Mouse (Mus musculus) large intestine, adult 2 months (tissue): Measurements from ENCODE around the gene Uck2. TPM values are rescaled to one million over a fixed set of nuclear protein-coding genes. Genes with fewer than 3 reads are reported as not detected.

Source experiments
- DNase-seq: peaks from one replicate; pipeline ENCODE4 v3.0.0-alpha.2; 2012; ENCODE audit warnings: low read depth, low spot score
- WGBS: fragments of 180-500 bp; shearing (Covaris S2); methylation state at CpG from one replicate; pipeline ENCODE4 v1.1.7; 2018; 5-methylcytosine and 5-hydroxymethylcytosine counted together
- polyA plus RNA-seq: library from polyadenylated mRNA; depleted of rRNA; stranded (reverse); fragments of >200 nt; gene quantifications from 2 replicates; pipeline ENCODE4 v1.2.3, GENCODE M21; 2012; rRNA removed

Uck2 gene
- polyA plus RNA-seq: 24.9 and 30.0 TPM in 2 replicates

DNA sequence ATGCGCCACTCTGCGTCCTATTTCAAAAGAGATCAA, at the start of gene Uck2:
Uck2 (minus strand) TSS at position 1 of the 36 bp plus-strand sequence.
- WGBS: 0% methylated on average over 2 of the region's 2 CpGs
- no peak for DNase-seq

DNA sequence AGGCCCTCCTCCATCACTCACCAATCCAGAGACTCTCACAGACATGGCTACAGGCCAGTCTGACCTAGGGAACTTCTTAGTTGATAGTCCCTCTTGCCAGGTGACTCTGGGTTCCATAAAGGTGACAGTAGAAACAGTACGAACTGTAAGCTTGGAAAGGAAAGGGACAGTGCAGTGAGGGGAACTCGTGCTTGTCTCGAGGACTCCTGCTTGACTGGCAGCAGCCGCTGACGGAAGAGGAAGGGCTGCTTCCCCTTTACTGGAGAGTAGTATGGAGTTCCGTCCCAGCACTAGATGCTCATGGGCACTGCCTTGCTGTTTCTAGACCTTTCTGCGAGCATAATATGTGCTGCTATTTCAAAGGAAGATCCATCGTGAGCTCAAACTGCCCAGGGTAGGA, 46.0 kb upstream of the Uck2 start:
- WGBS: 89% methylated on average over 8 of the region's 8 CpGs
- DNase-seq: no peak

DNA sequence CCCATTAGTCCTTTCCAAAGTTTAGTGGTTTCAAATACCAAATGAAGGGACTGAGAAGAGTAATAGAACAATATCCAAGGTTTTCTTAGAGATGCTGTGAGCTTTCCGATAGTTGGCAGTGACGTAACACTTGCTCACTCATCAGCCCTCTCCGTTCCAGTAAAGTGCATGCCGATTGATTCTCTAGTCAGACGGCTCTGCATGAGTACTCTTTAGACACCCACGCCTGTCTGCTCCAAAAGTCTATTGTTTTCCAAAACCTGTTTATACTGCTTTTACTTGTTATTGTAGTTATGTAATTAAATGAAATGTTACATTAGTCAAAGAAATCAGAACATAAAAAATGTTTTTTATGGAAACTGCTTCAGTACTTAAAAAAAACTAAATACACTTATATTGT, 43.7 kb upstream of the Uck2 start:
- DNase-seq: no peak
- WGBS: 90% methylated on average over 6 of the region's 6 CpGs

DNA sequence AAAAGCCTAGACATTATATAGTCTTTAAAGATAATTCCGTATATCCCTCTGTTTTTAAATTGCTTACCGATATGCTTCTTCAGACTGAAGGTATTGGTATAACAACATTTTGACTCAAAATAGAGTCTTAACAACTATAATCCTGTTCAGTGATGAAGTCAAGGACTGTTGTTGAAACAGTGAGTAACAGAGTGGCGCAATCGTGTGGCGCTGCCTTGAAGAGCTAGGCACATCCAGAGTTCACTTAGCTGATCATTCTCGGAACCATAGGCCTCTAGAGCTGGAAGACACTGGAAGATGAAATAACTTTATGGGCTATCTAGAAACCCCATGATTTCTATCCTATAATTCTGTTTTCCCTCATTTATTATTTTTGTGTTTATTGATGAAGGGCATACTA, 36.6 kb upstream of the Uck2 start:
- WGBS: 96% methylated on average over 6 of the region's 6 CpGs

DNA sequence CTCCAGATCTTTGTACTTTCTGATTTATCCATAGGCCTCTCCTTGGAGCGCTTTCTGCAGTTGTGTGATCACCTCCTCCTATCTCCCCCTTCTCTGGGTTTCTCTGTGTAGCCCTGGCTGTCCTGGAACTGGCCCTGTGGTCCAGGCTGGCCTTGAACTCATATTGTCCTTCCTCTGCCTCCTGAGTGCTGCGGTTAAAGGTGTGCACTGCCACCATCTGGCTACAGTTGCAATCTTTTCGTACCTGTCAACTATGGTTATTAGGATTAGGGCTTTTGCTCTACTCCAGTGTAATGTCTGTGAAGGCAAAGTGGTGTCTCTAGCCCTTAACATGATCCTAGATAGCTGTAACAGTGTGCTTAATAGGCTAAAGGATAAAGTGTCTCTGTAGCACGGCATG, 28.1 kb upstream of the Uck2 start:
- 93% methylated on average over 4 of the region's 4 CpGs for WGBS
- DNase-seq: no peak

More for the DNA sequence above, 36.6 kb upstream of the Uck2 start:
- DNase-seq: no peak

DNA sequence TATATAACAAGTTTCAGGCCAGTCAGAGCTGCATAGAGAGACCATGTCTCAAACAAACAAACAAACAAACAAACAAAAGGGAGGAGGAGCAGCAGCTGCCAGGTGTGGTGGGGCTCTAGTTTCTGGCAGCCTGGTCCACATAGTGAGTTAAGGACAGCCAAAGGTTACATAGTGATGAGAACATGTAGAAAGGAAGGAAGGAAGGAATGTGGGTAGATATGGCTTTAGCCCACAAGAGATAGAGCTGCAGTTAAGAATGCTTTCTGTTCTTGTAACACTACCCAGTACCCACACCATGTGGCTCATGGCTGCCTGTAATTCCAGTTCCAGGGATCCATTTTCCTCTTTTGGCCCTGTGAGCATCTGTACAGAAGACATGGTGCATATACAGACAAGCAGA, 27.2 kb upstream of the Uck2 start:
- no peak for DNase-seq

DNA sequence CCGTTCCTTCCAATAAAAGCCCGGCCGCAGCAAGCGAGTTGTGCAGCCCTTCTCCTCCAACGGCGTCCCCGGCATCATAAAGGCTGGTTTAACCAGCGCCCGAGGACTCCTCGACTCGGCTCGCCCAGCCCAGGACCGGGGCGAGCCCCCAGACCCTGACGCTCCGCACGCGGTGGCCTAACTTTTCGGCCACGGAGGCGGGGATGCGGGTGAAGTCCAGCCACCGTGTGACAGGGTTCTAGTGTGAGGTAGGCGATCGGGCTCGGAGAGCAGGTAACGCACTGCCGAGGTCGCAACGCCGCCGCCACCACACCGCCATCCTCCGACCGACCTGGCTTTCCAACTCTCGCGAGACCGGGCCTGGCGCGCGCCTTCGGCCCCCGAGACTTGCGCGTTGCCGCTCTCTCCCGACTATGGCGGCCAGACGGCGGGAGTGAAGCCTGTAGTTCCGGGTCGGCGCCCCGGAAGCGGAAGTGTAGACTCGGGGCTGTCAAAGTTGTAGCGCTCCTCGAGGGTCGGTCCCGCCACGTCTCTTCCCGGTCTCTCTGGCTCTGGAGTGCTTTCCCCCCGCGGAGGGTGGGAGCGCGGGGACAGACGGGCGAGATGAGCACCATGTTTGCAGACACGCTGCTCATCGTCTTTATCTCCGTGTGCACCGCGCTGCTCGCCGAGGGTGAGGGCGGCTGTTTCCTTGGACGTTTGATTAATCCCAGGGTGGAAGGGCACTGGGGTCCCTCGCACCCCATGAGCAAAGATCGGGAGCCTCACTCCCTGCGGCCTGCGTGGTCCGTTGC, 23.3 kb upstream of the Uck2 start, which contains the start of gene Tmco1:
Tmco1 (plus strand) TSS at position 118 of the 794 bp plus-strand sequence.
- DNase-seq: peak; percentile 82
- WGBS: under 1% methylated on average over 82 of the region's 82 CpGs

DNA sequence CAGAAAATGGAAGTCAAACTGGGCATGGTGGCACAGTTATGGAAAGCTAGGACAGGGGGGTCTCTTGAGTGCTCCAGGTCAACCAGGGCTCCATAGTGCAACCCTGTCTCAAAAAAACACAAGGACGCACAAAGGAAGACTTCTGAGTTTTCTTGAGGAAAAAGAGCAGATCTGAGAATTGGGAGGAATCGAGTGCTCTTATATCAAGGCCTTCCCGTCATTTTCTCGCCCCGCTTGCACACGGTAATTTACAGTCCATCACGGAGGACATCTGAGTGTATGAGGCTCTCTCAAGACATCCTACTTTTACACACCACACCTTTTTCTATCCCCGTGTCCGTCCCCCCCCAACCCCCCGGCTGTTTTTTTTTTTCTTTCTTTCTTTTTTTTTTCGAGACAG, 22.6 kb upstream of the Uck2 start:
- no peak for DNase-seq
- WGBS: 39% methylated on average over 11 of the region's 11 CpGs

DNA sequence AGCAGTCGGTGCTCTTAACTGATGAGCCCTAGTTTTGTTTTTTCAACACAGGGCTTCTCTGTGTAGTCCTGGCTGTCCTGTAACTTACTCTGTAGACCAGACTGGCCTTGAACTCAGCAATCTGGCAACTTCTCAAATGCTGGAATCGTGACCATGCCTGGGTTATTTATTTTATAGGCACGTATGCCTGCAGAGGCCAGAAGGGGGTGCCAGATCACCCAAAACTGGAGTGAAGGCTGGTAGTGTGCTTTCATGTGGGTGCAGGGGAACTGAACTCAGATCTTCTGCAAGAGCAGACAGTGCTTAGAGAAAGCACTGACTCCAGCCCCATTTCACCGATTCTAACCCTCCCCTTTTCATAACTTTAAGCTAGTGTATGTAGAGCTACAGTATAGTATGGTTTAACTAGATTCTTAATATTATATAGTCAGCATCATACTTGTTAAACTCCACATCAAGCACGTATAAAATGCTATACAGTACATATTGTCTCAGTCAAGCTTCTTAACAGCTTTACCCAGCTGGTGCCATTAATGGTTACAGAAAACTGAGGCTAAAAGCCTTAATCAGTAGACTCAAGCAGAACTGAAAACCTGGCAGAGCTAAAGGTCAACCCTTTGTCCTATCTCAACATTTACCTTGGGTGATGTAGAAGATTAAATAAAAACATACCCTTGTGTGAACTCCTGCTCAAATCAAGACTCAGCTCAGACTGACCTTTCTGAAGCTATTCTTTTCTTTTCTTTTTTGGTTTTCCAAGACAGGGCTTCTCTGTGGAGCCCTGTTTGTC, 21.5 kb upstream of the Uck2 start:
- WGBS: 37% methylated on average over 5 of the region's 5 CpGs
- DNase-seq: no peak

DNA sequence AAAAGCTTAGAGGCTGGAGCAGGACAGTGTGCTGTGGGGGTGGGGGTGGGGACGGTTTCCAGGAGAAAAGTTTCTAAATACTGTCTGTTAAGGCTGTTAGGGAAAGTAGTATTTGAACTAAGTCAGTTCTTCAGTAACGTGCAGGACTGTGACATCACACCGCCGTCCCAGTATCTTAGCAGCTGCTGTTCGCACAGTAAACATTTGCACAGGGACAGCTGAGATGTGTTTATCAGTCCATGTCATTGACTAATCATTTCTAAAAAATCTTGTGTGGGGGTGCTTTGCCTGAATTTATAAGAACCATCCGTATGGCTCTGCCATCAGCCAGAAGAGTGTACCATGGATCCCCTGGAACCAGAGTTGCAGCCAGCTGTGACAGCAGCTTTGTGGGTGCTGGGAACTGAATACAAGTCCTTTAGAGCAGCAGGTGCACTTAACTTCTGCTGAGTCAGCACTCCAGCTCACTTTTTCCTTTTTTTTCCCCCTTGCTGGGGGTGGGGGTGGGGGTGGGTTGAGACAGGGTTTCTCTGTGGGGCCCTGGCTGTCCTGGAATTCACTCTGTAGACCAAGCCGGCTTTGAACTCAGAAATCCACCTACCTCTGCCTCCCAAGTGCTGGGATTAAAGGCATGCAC, 20.5 kb upstream of the Uck2 start:
- WGBS: 41% methylated on average over 7 of the region's 7 CpGs

DNA sequence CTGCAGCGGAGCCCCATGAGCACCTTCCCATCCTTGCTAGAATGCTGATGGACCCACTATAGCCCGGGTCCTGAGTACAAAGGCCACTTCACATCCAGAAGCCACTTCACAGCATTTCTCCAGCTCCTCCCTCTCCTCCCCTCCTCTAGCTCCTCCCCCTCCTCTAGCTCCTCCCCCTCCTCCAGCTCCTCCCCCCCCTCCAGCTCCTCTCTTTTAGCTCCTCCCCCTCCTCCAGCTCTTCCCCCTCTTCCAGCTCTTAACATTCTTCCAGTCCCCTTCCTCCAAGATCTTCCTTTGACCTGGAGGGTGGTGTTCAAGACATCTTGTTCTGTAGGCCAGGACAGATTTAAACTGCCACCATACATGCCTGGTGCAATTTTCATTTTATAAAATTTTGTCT, 15.0 kb upstream of the Uck2 start:
- 59% methylated on average over 2 of the region's 2 CpGs for WGBS
- no peak for DNase-seq

More for the DNA sequence above, 20.5 kb upstream of the Uck2 start:
- no peak for DNase-seq

DNA sequence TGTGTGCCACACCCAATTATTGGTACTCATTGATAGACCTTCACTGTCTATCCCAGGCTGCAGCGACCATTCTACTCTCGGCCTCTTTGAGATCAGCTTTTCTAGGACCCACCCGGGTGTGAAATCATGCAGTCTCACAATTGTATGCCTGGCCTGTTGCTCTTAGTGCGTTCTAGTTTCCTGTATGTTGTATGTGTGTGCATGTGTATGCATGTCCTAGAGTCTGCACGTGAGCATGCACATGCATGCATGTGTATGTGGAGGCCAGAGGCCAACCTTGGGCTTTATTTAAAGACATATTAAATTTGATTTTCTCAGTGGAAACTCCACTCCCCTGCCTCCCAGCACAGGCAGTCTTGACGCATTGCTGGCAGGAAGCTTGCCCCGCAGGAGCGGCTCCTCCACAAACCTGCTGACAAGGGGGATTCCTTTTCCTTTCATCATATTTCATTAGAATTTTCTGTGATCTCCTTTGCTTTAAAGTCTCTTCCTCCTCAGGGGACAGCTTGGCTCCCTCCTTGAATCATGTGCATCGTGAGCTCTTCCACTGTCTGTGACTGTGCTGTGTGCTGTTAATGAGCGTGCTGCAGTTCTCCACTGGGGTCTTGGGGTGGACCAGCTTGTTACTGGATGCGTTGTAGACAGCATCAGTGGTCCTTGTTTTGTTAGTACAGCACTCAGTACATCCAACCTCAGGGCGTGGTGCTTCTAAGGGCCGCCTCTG, 10.7 kb upstream of the Uck2 start:
- DNase-seq: no peak
- WGBS: 85% methylated on average over 13 of the region's 13 CpGs

DNA sequence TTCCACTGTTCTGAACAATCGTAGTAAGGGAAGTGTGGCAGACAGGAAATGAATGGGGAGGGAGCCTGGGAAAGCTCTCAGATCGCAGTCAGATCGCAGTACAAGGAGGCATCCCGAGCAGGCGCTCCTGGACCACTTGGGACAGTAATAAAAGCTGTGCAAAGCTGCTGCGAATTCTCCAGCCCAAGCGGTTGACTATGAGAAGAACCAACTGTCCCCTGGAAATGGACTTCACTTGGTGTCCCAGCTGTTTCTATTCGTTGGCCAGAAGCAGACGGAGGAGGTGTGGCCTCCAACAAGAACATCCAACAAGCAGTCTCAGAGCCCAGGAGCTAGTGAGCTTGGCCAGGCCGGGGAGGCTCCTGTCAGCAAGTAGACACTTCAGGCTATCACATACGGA, 7.3 kb upstream of the Uck2 start:
- WGBS: 49% methylated on average over 11 of the region's 11 CpGs
- no peak for DNase-seq

DNA sequence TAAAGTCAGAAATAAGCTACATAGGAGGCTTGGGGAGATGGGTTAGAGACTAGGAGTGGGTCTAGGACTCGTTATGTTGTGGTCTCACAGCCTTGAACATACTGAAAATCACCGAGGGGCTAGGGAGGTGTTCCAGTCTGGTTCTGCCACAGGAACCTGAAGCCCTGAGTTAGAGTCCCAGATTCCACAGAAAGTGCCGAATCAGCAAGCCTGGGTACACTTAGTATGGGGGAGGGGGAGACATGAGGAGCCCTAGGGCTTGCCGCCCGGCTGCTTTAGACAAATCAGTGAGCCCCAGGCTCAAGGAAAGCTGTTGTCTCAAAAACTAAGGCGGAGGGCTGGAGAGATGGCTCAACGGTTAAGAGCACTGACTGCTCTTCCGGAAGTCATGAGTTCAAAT, 6.5 kb upstream of the Uck2 start:
- 92% methylated on average over 8 of the region's 8 CpGs for WGBS
- no peak for DNase-seq

DNA sequence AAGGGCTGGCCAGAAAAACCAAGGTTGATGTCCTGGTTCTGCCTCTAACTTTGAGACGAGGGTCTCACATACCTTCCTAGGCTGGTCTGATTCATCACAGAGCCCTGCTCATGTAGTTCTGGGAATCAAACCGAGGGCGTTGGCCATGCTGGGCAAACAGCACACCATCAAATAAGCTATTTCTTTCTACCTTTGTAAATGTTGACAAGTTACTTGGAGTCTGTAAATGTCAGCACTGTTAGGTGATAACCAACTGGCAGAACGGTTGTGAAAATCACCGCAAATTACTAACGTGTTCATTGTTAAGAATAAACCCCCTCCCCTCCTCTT, 5.1 kb upstream of the Uck2 start:
- 17% methylated on average over 6 of the region's 6 CpGs for WGBS
- DNase-seq: no peak

DNA sequence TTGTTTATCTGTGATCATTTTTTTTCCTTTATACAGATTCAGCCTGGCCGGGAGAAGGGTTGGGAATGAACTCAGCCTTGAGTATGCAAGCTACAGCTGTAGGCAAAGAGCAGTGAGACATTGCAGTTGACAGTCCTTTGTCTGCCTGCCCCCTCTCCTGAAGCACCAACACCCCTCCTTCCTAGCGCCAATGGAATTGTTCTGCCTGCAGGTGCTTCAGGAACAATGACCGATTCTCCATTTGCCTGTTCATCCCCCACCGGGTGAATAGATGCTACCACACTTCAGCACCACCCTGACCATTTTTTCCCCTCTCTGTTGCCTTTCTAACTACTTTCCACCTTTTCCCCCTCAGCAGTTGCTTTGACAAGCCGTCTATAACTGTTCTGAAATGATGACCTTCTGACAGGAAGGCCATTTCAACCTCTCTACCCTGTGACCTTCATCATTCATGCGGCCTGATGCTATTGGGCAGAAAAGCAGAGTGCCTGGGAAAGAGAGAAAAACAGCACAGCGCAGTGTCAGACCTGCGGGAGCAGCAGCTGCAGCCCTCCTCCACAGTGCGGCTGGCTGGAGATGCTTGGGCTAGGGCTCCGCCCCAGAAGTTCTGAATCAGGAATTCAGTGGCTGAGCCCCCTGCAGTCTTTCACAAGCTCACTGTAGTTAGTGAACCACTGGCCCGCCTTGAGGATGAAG, 4.6 kb upstream of the Uck2 start:
- WGBS: 27% methylated on average over 11 of the region's 11 CpGs
- DNase-seq: no peak

DNA sequence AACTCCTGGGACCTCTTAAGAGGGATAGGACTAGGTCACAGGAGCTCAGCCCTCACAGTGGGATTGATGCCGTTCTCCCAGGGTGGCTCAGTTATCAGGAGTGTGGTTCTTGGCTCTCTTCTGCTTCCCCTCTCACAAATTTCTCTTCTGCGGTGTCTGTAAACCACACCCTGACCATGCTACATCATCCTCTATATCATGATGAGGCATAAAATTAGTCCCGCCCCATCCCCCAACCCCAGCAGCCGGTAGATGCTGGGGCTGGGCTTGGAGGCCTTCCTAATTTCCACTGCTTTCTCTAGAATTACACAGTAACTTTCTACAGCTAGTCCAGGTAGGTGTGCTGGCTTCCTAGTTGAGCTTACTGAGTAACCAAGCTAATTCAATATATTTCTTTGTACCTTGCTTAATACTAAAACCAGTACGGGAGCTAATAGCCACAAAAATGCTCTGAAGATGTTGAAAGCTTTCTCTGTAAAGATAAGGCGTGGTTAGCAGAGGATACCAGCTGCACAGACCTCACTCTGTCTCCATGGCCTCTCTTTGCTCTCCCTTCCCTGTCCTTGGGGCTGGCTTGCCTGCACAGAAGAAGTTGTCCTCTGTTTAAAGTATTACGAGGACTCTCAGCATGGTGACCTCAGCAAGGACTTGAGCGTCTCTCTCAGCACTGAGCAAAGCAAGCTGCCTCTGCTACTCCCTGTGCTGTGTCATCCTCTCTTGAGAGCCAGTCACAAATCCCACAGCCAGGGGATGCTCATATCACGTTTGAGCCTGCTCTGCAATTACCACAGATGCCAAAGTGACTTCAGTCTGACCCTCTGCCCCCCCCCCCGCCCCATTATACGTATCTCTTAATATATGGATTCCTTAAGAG, 3.8 kb upstream of the Uck2 start:
- WGBS: 45% methylated on average over 11 of the region's 11 CpGs
- no peak for DNase-seq

DNA sequence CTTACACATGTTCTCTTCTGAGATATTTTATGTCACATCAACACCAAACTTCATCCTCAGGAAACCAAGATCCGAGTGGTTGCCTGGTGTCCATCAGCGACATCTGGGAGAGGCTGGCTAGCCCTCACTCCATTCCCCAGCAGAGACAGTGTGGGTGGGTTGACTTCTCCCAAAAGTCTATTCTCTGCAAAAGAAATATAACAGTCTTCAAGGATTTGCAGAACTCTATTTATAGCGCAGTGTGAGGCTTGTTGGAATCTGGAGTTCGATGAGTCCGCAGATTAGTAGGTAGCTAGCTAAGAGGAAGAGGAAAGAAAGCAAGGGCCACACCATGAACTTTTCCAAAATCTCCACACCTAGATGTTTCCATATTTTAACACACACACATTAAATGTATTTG, 2.0 kb upstream of the Uck2 start:
- WGBS: 82% methylated on average over 5 of the region's 5 CpGs
- DNase-seq: no peak

DNA sequence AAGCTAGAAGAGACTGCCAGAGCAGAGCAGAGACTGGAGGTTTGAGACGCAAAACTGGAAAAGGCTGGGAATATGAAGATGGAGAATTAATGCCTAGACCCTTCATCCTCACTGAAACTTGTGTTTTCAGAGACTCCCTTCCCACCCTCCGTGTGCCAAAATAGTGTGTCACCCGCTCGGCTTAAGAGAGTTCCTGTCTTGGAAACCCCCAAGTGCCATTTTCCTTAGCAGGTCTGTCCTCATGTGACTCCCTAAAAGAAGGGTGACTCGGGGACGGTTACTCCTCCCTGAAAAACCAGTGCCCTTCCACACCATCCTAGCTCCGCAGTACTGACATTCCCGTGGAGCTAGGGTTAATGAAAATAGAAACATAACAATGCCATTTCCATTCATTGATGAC, 236 bp upstream of the Uck2 start:
- no peak for DNase-seq
- 3% methylated on average over 8 of the region's 8 CpGs for whole genome bisulfite sequencing
